Mouse (Mus musculus) liver, embryonic 11.5 days (tissue): ENCODE data around the gene Gif. TPM values are rescaled to one million over a fixed set of nuclear protein-coding genes. Genes with fewer than 3 reads are reported as not detected.

ENCODE experiments used
- ATAC-seq: fragments of 200-750 bp; cut with Nextera tagmentation; replicated peaks from 2 replicates; pipeline ENCODE4 v1.8.0; 2017; ENCODE audit warnings: moderate number of reproducible peaks, mild to moderate bottlenecking, moderate TSS enrichment, moderate library complexity; ENCODE audit not compliant: low FRiP score
- DNase-seq: peaks from one replicate; pipeline ENCODE4 v3.0.0-alpha.2; 2017; ENCODE audit warnings: low spot score
- H3K27ac ChIP-seq: fragments of 300-500 bp; sonication (generic); 2 replicates; pipeline ENCODE4 v1.5.1; 2014; ENCODE audit warnings: mild to moderate bottlenecking, low read depth, low read length, control low read depth
- H3K27me3 ChIP-seq: fragments of 300-500 bp; sonication (generic); replicated peaks from 2 replicates; pipeline ENCODE4 v1.6.1; 2014; ENCODE audit warnings: low read length, mixed read lengths; ENCODE audit not compliant: control insufficient read depth, insufficient read depth
- H3K36me3 ChIP-seq: fragments of 300-500 bp; sonication (generic); 2 replicates; pipeline ENCODE4 v1.6.1; 2014; ENCODE audit warnings: mild to moderate bottlenecking, low read length, moderate library complexity, mixed read lengths; ENCODE audit not compliant: control insufficient read depth, insufficient read depth
- H3K4me1 ChIP-seq: fragments of 300-500 bp; sonication (generic); replicated peaks from 2 replicates; pipeline ENCODE4 v1.6.1; 2014; ENCODE audit warnings: low read length, mixed read lengths; ENCODE audit not compliant: control insufficient read depth, insufficient read depth
- H3K4me2 ChIP-seq: fragments of 300-500 bp; sonication (generic); 2 replicates; pipeline ENCODE4 v1.6.1; 2014; ENCODE audit warnings: mild to moderate bottlenecking, control low read depth, moderate library complexity
- H3K4me3 ChIP-seq: fragments of 300-500 bp; sonication (generic); 2 replicates; pipeline ENCODE4 v1.5.1; 2014; ENCODE audit warnings: low read depth, low read length, control low read depth
- H3K9ac ChIP-seq: fragments of 300-500 bp; sonication (generic); 2 replicates; pipeline ENCODE4 v1.6.1; 2014; ENCODE audit warnings: low read depth, low read length, control low read depth
- H3K9me3 ChIP-seq: fragments of 300-500 bp; sonication (generic); 2 replicates; pipeline ENCODE4 v1.6.1; 2016; ENCODE audit warnings: low read length, inconsistent platforms, mixed read lengths; ENCODE audit not compliant: control insufficient read depth
- WGBS: fragments of 180-500 bp; shearing (Covaris S2); extraction: QIAGEN DNeasy Blood & Tissue Kit; methylation state at CpG from one replicate; pipeline ENCODE4 v1.1.7; 2014; 5-methylcytosine and 5-hydroxymethylcytosine counted together
- polyA plus RNA-seq: library from polyadenylated mRNA; unstranded; fragments of >200 nt; fragmentation: Nextera tagmentation; extraction: Ambion mirVana; gene quantifications from 2 replicates; pipeline ENCODE4 v1.2.1, GENCODE M21; 2014

Gif gene
- not detected in 2 replicates for polyA plus RNA-seq

GRCm38 (mm10) chr19:11747298-11747697, at the start of gene Gif:
Gene Gif, plus strand, starts transcription at chr19:11747554.
- H3K9me3 ChIP-seq = no peaks in the 10 kb centered on the region
- no peak within 1 kb of the TSS for H3K4me3 ChIP-seq
- ATAC-seq = no peak
- H3K4me1 ChIP-seq = no peaks in the 10 kb centered on the region
- H3K9ac ChIP-seq = no peak within 1 kb of the TSS
- no peak for DNase-seq
- H3K27ac ChIP-seq = no peak within 1 kb of the TSS
- H3K4me2 ChIP-seq = no peak within 1 kb of the TSS
- 85% methylated on average over 2 of the region's 2 CpGs for WGBS
- H3K27me3 ChIP-seq = no peaks in the 10 kb centered on the region
- H3K36me3 ChIP-seq = no peaks in the 10 kb centered on the region

DNA sequence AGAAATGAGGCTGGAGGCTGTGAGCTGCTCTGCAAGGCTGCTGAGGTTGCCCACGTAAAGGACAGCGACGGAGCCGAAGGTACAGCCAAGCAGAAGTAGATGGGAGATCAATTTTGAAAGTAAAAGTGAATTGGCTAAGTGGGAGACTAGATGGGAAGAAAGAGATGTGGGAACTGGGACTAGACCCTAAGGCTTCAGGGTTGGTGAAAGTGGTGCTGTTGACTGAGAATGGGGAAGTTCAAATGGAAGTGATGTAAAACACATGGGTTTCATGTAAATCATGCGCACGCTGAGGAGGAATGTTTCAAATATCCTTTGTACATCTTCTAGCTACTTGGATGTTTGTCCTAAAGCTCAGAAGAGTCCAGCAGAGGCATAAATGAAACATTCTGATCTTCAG, 49.0 kb upstream of the Gif start:
- no peak overlapping the region for H3K27ac ChIP-seq
- no peaks in the 10 kb centered on the region for H3K27me3 ChIP-seq
- H3K4me2 ChIP-seq = no peak overlapping the region
- no peaks in the 10 kb centered on the region for H3K9me3 ChIP-seq
- no peak for ATAC-seq
- no peaks in the 10 kb centered on the region for H3K4me1 ChIP-seq
- no peaks in the 10 kb centered on the region for H3K36me3 ChIP-seq
- WGBS = 85% methylated on average over 6 of the region's 6 CpGs
- DNase-seq = no peak
- H3K9ac ChIP-seq = no peak overlapping the region
- no peak overlapping the region for H3K4me3 ChIP-seq

- Histone ChIP-seq H3K9ac (no peak overlapping the region), H3K9me3 (no peaks in the 10 kb centered on the region), H3K4me3 (no peak overlapping the region), H3K27ac (no peak overlapping the region), H3K4me1 (no peaks in the 10 kb centered on the region), H3K4me2 (no peak overlapping the region), H3K27me3 (no peaks in the 10 kb centered on the region), H3K36me3 (no peaks in the 10 kb centered on the region)
- no peak for DNase-seq
- 82% methylated on average over 4 of the region's 4 CpGs for WGBS
- ATAC-seq = no peak
Observed at GRCm38 (mm10) chr19:11712451-11712850, 34.9 kb upstream of the Gif start.

GRCm38 (mm10) chr19:11720071-11720470, 27.3 kb upstream of the Gif start:
- Histone ChIP-seq H3K27ac (no peak overlapping the region), H3K4me1 (no peaks in the 10 kb centered on the region), H3K27me3 (no peaks in the 10 kb centered on the region), H3K4me2 (no peak overlapping the region), H3K4me3 (no peak overlapping the region), H3K36me3 (no peaks in the 10 kb centered on the region), H3K9me3 (no peaks in the 10 kb centered on the region), H3K9ac (no peak overlapping the region)
- 66% methylated on average over 3 of the region's 3 CpGs for WGBS
- DNase-seq = no peak
- ATAC-seq = no peak

- 79% methylated on average over 2 of the region's 2 CpGs for WGBS
- Histone ChIP-seq H3K9me3 (no peaks in the 10 kb centered on the region), H3K4me2 (no peak overlapping the region), H3K4me1 (0 out of 2 replicates have a peak, but pooled peaks cover 3% of the 10 kb centered on the region), H3K27me3 (no peaks in the 10 kb centered on the region), H3K9ac (no peak overlapping the region), H3K36me3 (no peaks in the 10 kb centered on the region), H3K27ac (no peak overlapping the region), H3K4me3 (no peak overlapping the region)
- DNase-seq (no peak), ATAC-seq (no peak)
Observed at GRCm38 (mm10) chr19:11723870-11724269, 23.5 kb upstream of the Gif start.

GRCm38 (mm10) chr19:11724275-11724674, 23.1 kb upstream of the Gif start:
- Histone ChIP-seq H3K9me3 (no peaks in the 10 kb centered on the region), H3K4me1 (0 out of 2 replicates have a peak, but pooled peaks cover 3% of the 10 kb centered on the region), H3K4me3 (no peak overlapping the region), H3K9ac (no peak overlapping the region), H3K27me3 (no peaks in the 10 kb centered on the region), H3K27ac (no peak overlapping the region), H3K36me3 (no peaks in the 10 kb centered on the region), H3K4me2 (no peak overlapping the region)
- no peak for ATAC-seq
- 74% methylated on average over 6 of the region's 6 CpGs for WGBS
- no peak for DNase-seq

- no peak for DNase-seq
- Histone ChIP-seq H3K4me2 (no peak overlapping the region), H3K9me3 (no peaks in the 10 kb centered on the region), H3K4me1 (0 out of 2 replicates have a peak, but pooled peaks cover 3% of the 10 kb centered on the region), H3K27me3 (no peaks in the 10 kb centered on the region), H3K9ac (no peak overlapping the region), H3K27ac (0 out of 2 replicates have a peak overlapping the region, but pooled peaks have one; percentile 21), H3K4me3 (no peak overlapping the region), H3K36me3 (no peaks in the 10 kb centered on the region)
- peak; percentile 91 for ATAC-seq
- WGBS = 37% methylated on average over 2 of the region's 2 CpGs
Observed at GRCm38 (mm10) chr19:11725915-11726314, 21.4 kb upstream of the Gif start.

DNA sequence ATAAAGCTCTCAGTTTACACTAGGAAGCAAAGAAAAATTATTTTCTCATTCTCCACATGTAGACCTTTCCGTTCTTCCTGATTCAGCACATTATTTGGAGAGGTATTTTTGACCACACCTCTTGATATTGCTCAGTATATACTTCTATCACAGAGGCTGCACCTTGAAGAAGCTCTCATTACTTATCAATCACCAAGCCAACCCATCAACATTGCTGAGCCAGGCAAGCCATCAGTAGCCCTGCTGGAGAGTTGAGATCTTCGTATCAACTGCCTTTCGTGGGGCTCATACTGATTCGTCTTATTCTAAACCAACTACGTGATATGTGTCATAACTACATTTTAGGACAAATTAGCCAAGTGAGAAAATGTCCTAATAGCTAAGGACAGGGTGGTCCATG, 20.1 kb upstream of the Gif start:
- Histone ChIP-seq H3K9ac (no peak overlapping the region), H3K4me2 (no peak overlapping the region), H3K9me3 (no peaks in the 10 kb centered on the region), H3K27me3 (no peaks in the 10 kb centered on the region), H3K36me3 (no peaks in the 10 kb centered on the region), H3K4me3 (no peak overlapping the region), H3K27ac (peak overlapping the region; percentile 39; the same call in 1 of the 2 replicates), H3K4me1 (0 out of 2 replicates have a peak, but pooled peaks cover 3% of the 10 kb centered on the region)
- ATAC-seq (peak; percentile 84), DNase-seq (no peak)
- WGBS = 72% methylated on average over 5 of the region's 5 CpGs

DNA sequence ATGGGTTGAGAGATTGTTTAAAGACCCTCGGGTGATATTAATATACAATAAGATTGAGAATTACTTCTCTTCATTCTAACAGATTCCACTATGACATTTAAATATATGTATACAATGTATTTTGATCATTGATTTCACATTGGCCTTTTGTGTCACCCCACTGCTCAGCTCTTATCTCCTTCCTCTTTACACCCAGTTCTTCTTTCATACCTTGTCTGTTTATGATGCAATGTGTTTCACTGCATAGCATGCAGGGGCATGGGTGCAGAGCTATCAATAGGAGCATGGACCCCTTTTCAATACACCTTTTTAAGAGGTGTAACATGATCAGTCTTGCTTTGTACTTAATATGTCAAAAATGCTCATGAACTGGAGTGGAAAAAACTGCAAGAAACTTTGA, 17.1 kb upstream of the Gif start:
- DNase-seq = no peak
- Histone ChIP-seq H3K4me3 (no peak overlapping the region), H3K9ac (no peak overlapping the region), H3K27ac (no peak overlapping the region), H3K36me3 (no peaks in the 10 kb centered on the region), H3K4me2 (no peak overlapping the region), H3K27me3 (no peaks in the 10 kb centered on the region), H3K9me3 (no peaks in the 10 kb centered on the region), H3K4me1 (0 out of 2 replicates have a peak, but pooled peaks cover 3% of the 10 kb centered on the region)
- no peak for ATAC-seq
- 71% methylated on average over 1 of the region's 1 CpGs for WGBS
